Mouse (Mus musculus): Measurements from ENCODE around the gene Mrto4. TPM values are rescaled to one million over a fixed set of nuclear protein-coding genes. Genes with fewer than 3 reads are reported as not detected.
A peak's percentile ranks its signal among the peaks of the same experiment; 100 is the strongest.

The Mrto4 gene
- polyA plus RNA-seq, 1 experiment from 2014 or later: 259 TPM

Small RNAs within 50 kb of the gene (microRNA-seq; reads per million reads assigned to microRNA genes)
- gene Gm24245 (ENCODE audit: borderline number of aligned reads) (32.4 reads per million, percentile 37 among the genes with 10 or more reads in this experiment), gene Gm25732 (ENCODE audit: borderline number of aligned reads) (11.6 reads per million, percentile 24 among the genes with 10 or more reads in this experiment)

Other genes with a start within 250 kb of the Mrto4 start
- 541 and 564 TPM in 2 replicates for gene Minos1, start 221.5 kb downstream of the Mrto4 start, polyA plus RNA-seq (2014; fragmentation: Nextera tagmentation; extraction: Ambion mirVana)
- 250 and 257 TPM in 2 replicates for gene Capzb, start 159.7 kb downstream of the Mrto4 start, polyA plus RNA-seq (2014; fragmentation: Nextera tagmentation; extraction: Ambion mirVana)
- 13.8 and 15.5 TPM in 2 replicates for gene Pqlc2, start 41.9 kb downstream of the Mrto4 start, polyA plus RNA-seq (2014; fragmentation: Nextera tagmentation; extraction: Ambion mirVana)
- 68.4 and 72.7 TPM in 2 replicates for gene Akr7a5, start 41.8 kb downstream of the Mrto4 start, polyA plus RNA-seq (2014; fragmentation: Nextera tagmentation; extraction: Ambion mirVana)
- gene Emc1, start within 50 bp of the Mrto4 start, polyA plus RNA-seq (2014; fragmentation: Nextera tagmentation; extraction: Ambion mirVana): 32.9 and 34.0 TPM in 2 replicates
- 79.0 and 86.9 TPM in 2 replicates for gene Ubr4, start within 50 bp of the Mrto4 start, polyA plus RNA-seq (2014; fragmentation: Nextera tagmentation; extraction: Ambion mirVana)
- gene Iffo2, start 178.0 kb upstream of the Mrto4 start, polyA plus RNA-seq (2014; fragmentation: Nextera tagmentation; extraction: Ambion mirVana): 1.8 and 2.2 TPM in 2 replicates

All from liver, embryonic 11.5 days (tissue).